In the genomic region with DNA sequence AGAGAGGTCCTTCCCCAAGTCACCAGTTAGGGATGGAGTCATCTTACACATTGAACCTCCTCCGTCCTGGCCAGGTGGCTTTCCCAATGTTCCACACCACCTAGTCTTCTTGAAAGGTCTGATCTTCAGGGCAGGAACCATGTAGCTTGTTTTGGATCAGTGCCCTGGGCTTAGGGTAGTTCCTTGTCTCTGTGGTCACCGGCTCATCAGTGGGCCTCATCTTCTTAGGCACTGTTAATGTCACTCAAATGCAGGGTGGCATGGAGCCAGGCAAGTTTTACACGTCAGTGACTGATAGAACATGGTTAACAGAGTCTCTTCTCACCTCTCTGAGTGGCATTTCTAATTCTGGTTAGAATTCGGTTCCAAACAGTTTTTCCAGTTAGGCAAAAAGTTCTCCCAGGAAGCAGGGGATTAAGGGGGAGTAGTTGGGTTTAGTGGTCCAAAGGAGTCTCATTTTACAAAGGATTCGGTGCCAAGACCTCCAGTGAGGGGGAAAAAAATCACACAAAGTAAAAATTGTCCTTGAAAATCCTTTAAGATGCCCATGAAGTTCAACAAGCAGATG, we compare ENCODE assay signal across 11 mouse cellular contexts. TPM values are rescaled to one million over a fixed set of nuclear protein-coding genes. Genes with fewer than 3 reads are reported as not detected.
DNase-seq lines count a peak whose midpoint lies in the region; ATAC-seq lines count a peak whose summit lies in the region.
"Had no signal": no experiment of that assay in that cellular context is flagged by ENCODE, and none has a peak within 500 bp of the region (broad histone marks: within the 10 kb centered on the region; RNA-seq: fewer than 3 reads in every experiment).

No protein-coding gene starts in this region.

- WGBS in heart, embryonic 11.5 days (ENCODE audit: insufficient replicate concordance) = 46% methylated on average over 5 of the region's 5 CpGs
- 40% methylated on average over 5 of the region's 5 CpGs for WGBS in lung, embryonic 15.5 days
- WGBS in embryonic facial prominence, embryonic 14.5 days = 31% methylated on average over 5 of the region's 5 CpGs
- WGBS in liver, embryonic 11.5 days = 60% methylated on average over 5 of the region's 5 CpGs

- no peak overlapping the region for H3K4me2 ChIP-seq in heart, embryonic 11.5 days
- no peak overlapping the region for H3K4me2 ChIP-seq in lung, embryonic 15.5 days
- H3K4me2 ChIP-seq in embryonic facial prominence, embryonic 14.5 days (ENCODE audit: low read depth, low read length) = no peak overlapping the region
- H3K4me2 ChIP-seq in liver, embryonic 11.5 days = no peak overlapping the region
- H3K4me2 ChIP-seq: hindbrain, embryonic 14.5 days; liver, embryonic 15.5 days had no signal

- DNase-seq in heart, adult 8-10 months (ENCODE audit: low spot score) = no peak
- no peak for DNase-seq in lung, postnatal 10 days
- DNase-seq in embryonic facial prominence, embryonic 14.5 days (ENCODE audit: low spot score) = peak; percentile 58
- DNase-seq in liver, embryonic 11.5 days (ENCODE audit: low spot score) = no peak
- DNase-seq in cerebellum, adult 8-10 months = no peak
- DNase-seq: gastrocnemius, postnatal 10 days had no signal

- H3K9me3 ChIP-seq in heart, embryonic 11.5 days (replicated peaks; ENCODE audit: control insufficient read depth, low read length) = no peaks in the 10 kb centered on the region
- H3K9me3 ChIP-seq in lung, embryonic 15.5 days = no peaks in the 10 kb centered on the region
- H3K9me3 ChIP-seq in embryonic facial prominence, embryonic 14.5 days (ENCODE audit: control insufficient read depth, low read length) = no peaks in the 10 kb centered on the region
- H3K9me3 ChIP-seq in liver, embryonic 11.5 days (ENCODE audit: control insufficient read depth, low read length) = no peaks in the 10 kb centered on the region
- H3K9me3 ChIP-seq: liver, embryonic 15.5 days had no signal

- no peak overlapping the region for H3K4me3 ChIP-seq in heart, embryonic 11.5 days (ENCODE audit: low read depth, low read length)
- no peak overlapping the region for H3K4me3 ChIP-seq in lung, embryonic 15.5 days
- no peak overlapping the region for H3K4me3 ChIP-seq in embryonic facial prominence, embryonic 14.5 days (ENCODE audit: low read depth, low read length)
- no peak overlapping the region for H3K4me3 ChIP-seq in liver, embryonic 11.5 days (ENCODE audit: low read depth, low read length)
- H3K4me3 ChIP-seq: liver, embryonic 15.5 days had no signal

- peak overlapping the region; percentile 78 for H3K27ac ChIP-seq in heart, embryonic 11.5 days (ENCODE audit: low read depth, low read length)
- peak overlapping the region; percentile 51; the same call in 1 of the 2 replicates for H3K27ac ChIP-seq in lung, embryonic 15.5 days
- H3K27ac ChIP-seq in embryonic facial prominence, embryonic 14.5 days (replicated peaks; ENCODE audit: low read depth, low read length) = peak overlapping the region; percentile 44; the same call in 1 of the 2 replicates
- H3K27ac ChIP-seq in liver, embryonic 11.5 days (ENCODE audit: low read depth, low read length) = no peak overlapping the region
- H3K27ac ChIP-seq: hindbrain, embryonic 14.5 days; liver, embryonic 15.5 days had no signal

- no peak for ATAC-seq in heart, embryonic 11.5 days (replicated peaks; ENCODE audit: insufficient number of reproducible peaks, low FRiP score, low TSS enrichment)
- ATAC-seq in lung, embryonic 15.5 days (ENCODE audit: borderline replicate concordance, extremely low read depth, low FRiP score, low TSS enrichment) = 0 out of 2 replicates have a peak, but pooled peaks have one; percentile 13
- ATAC-seq in embryonic facial prominence, embryonic 14.5 days (ENCODE audit: low read depth) = 0 out of 2 replicates have a peak, but pooled peaks have one; percentile 5
- peak; percentile 61 for ATAC-seq in monocyte, adult 5-6 weeks (replicated peaks; ENCODE audit: insufficient number of reproducible peaks, low FRiP score, low TSS enrichment, poor library complexity, severe bottlenecking)
- no peak for ATAC-seq in liver, embryonic 11.5 days (replicated peaks; ENCODE audit: low FRiP score)

- H3K36me3 ChIP-seq in heart, embryonic 11.5 days (ENCODE audit: control insufficient read depth, insufficient read depth, low read length) = no peaks in the 10 kb centered on the region
- no peaks in the 10 kb centered on the region for H3K36me3 ChIP-seq in lung, embryonic 15.5 days
- no peaks in the 10 kb centered on the region for H3K36me3 ChIP-seq in embryonic facial prominence, embryonic 14.5 days (ENCODE audit: control insufficient read depth, insufficient read depth, low read length)
- no peaks in the 10 kb centered on the region for H3K36me3 ChIP-seq in liver, embryonic 11.5 days (ENCODE audit: control insufficient read depth, insufficient read depth, low read length)
- H3K36me3 ChIP-seq: liver, embryonic 15.5 days had no signal

- H3K9ac ChIP-seq in heart, embryonic 11.5 days (ENCODE audit: low read depth, low read length) = no peak overlapping the region
- no peak overlapping the region for H3K9ac ChIP-seq in lung, embryonic 15.5 days
- H3K9ac ChIP-seq in embryonic facial prominence, embryonic 14.5 days (ENCODE audit: low read depth, low read length) = no peak overlapping the region
- no peak overlapping the region for H3K9ac ChIP-seq in liver, embryonic 11.5 days (ENCODE audit: low read depth, low read length)
- H3K9ac ChIP-seq: hindbrain, embryonic 14.5 days; liver, embryonic 15.5 days had no signal

- H3K27me3 ChIP-seq in heart, embryonic 11.5 days (ENCODE audit: control insufficient read depth, insufficient read depth, low read length) = no peaks in the 10 kb centered on the region
- H3K27me3 ChIP-seq in lung, embryonic 15.5 days = no peaks in the 10 kb centered on the region
- H3K27me3 ChIP-seq in embryonic facial prominence, embryonic 14.5 days (replicated peaks; ENCODE audit: control insufficient read depth, insufficient read depth, low read length) = no peaks in the 10 kb centered on the region
- H3K27me3 ChIP-seq in liver, embryonic 11.5 days (replicated peaks; ENCODE audit: control insufficient read depth, insufficient read depth, low read length) = no peaks in the 10 kb centered on the region
- H3K27me3 ChIP-seq: liver, embryonic 15.5 days had no signal

- H3K4me1 ChIP-seq in heart, embryonic 11.5 days (ENCODE audit: control insufficient read depth, insufficient read depth, low read length) = peaks cover 27% of the 10 kb centered on the region
- H3K4me1 ChIP-seq in lung, embryonic 15.5 days = peaks cover 47% of the 10 kb centered on the region
- peaks cover 36% of the 10 kb centered on the region for H3K4me1 ChIP-seq in embryonic facial prominence, embryonic 14.5 days (ENCODE audit: control insufficient read depth, insufficient read depth, low read length)
- H3K4me1 ChIP-seq in liver, embryonic 11.5 days (replicated peaks; ENCODE audit: control insufficient read depth, insufficient read depth, low read length) = peaks cover 21% of the 10 kb centered on the region

RNA-seq across cellular contexts. Expression of gene Bmf, which starts 26.2 kb away (rescaled TPM):
- polyA plus RNA-seq in heart, embryonic 11.5 days (2014; fragmentation: Nextera tagmentation; extraction: Ambion mirVana) = 2.6 and 3.7 TPM in 2 replicates
- 1 to 10 TPM; 2.8 to 9.8 (median 7.7) TPM for total RNA-seq in heart, adult 8-10 months (2022)
- polyA plus RNA-seq in lung, embryonic 15.5 days (2015; fragmentation: Nextera tagmentation; extraction: Ambion mirVana) = 5.5 and 8.5 TPM in 2 replicates
- 5.6 and 7.6 TPM in 2 replicates for polyA plus RNA-seq in embryonic facial prominence, embryonic 14.5 days (2014; fragmentation: Nextera tagmentation; extraction: Ambion mirVana)
- 21.5 to 42.1 TPM (median 35.4 TPM) in 3 replicates for total RNA-seq in monocyte, adult 5-6 weeks (2017)
- polyA plus RNA-seq in liver, embryonic 11.5 days (2014; fragmentation: Nextera tagmentation; extraction: Ambion mirVana) = 1.0 and 1.9 TPM in 2 replicates

RNA-seq across cellular contexts. Expression of gene Srp14, which starts 43.7 kb away (rescaled TPM):
- polyA plus RNA-seq in heart, embryonic 11.5 days (2014; fragmentation: Nextera tagmentation; extraction: Ambion mirVana) = 202 and 204 TPM in 2 replicates
- 100 to 1,000 TPM; 124 to 135 (median 133) TPM for total RNA-seq in heart, adult 8-10 months (2022)
- polyA plus RNA-seq in lung, embryonic 15.5 days (2015; fragmentation: Nextera tagmentation; extraction: Ambion mirVana) = 238 and 244 TPM in 2 replicates
- 237 and 260 TPM in 2 replicates for polyA plus RNA-seq in embryonic facial prominence, embryonic 14.5 days (2014; fragmentation: Nextera tagmentation; extraction: Ambion mirVana)
- total RNA-seq in monocyte, adult 5-6 weeks (2017) = 189 to 249 TPM (median 241 TPM) in 3 replicates
- 184 and 195 TPM in 2 replicates for polyA plus RNA-seq in liver, embryonic 11.5 days (2014; fragmentation: Nextera tagmentation; extraction: Ambion mirVana)

Comparison
In these comparisons a context has a peak if more than half of its experiments do, and no peak if none do; other contexts are left out.
1. ATAC-seq: peak in lung, embryonic 15.5 days (single experiment), embryonic facial prominence, embryonic 14.5 days (single experiment) and monocyte, adult 5-6 weeks (single experiment); none in heart, embryonic 11.5 days (single experiment) and liver, embryonic 11.5 days (single experiment).